Mouse (Mus musculus): ENCODE results near the gene Tnfrsf13b. TPM values are rescaled to one million over a fixed set of nuclear protein-coding genes. Genes with fewer than 3 reads are reported as not detected.

The Tnfrsf13b gene
- polyA plus RNA-seq (2015; fragmentation: Illumina TruSeq; extraction: RNeasy Lipid Tissue Mini Kit (QIAGEN cat#74804); ENCODE audit: insufficient read depth, low replicate concordance), result 157 TPM

DNA sequence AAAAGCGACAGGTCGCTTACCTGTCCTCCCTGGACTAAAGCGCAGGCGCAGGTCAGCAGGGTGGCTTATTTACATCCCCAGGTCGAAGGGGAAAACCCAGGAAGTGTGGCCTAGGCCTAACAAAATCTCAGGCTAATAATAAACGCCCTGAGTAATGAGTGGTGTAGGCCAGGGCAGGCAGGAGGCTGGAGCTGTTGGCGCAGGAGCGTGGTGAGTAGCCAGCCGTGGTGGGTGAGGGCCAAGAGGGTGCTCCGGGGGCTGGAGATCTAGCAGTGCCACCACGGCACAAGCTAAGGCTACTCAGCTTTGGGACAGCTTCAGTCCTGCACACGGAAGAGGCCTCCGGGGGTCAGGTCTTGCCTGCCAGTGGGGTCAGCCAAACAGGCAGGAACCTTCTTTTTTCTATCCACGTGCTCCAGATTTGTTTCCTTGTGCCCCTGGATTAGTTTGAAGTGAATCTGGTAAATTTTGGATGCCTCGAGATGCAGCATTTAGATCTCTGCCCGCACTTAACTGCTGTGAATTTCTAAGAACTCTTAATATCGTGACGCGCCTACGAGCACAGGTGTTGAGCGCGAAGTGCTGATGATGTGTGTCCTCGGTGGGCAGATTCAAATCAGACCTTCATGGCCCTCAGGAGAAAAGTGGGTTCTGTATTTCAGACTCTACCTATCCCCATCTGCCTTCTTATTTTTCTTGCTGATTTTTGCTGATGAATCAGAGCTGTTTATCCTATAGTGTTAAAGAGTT is at the start of gene Tnfrsf13b:
TSS of gene Tnfrsf13b (plus strand) at position 150 of the 750 bp plus-strand sequence.

DNA sequence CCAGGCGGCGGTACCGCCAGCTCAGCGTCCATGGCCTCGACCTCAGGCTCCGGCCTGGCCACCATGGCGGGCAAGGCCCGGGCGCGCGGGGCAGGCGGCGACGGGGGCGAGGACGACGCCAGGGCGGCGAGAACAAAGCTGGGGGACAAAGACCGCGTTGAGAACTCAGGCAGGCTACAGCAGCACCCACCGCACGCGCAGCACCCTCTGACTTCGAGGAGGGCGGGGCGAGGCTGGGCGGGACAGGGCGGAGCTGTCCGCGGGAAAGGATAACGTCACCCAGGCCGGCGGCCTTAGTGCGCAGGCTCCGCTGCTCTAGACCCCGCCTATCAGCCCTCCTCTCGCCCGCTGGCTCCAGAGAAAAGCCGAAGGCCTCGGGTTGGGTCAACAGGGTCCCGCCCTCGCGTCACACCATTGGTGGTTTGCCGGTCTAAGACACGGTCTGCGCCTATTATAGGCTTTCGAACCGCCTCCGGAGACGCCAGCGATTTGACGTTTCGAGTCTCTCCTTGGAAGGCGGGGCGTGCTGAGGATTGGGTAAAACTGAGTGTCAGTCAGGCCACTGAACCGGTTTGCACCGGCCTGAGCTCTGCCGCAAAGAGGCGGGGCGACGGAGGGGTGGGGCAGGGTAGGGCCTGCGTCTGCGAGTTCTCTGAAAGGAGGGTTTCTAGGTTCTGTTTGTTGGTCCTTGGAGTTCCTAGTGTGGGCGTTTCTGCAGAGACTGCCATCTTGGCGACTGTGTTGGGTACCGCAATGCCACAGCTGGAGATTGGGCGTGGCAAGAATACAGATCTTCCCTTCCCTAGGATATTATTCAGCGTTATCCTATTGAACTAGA is 48.5 kb downstream of the Tnfrsf13b start, which contains the start of gene Usp22:
TSS of gene Usp22 (minus strand) at position 235 of the 838 bp plus-strand sequence.

Other genes starting within 250 kb of the Tnfrsf13b start
- gene Tmem11, start 247.5 kb upstream of the Tnfrsf13b start, polyA plus RNA-seq (2015; fragmentation: Illumina TruSeq; extraction: RNeasy Lipid Tissue Mini Kit (QIAGEN cat#74804); ENCODE audit: insufficient read depth, low replicate concordance), result 15.2 TPM
- 8.3 TPM for gene Natd1, start 212.0 kb upstream of the Tnfrsf13b start, polyA plus RNA-seq (2015; fragmentation: Illumina TruSeq; extraction: RNeasy Lipid Tissue Mini Kit (QIAGEN cat#74804); ENCODE audit: insufficient read depth, low replicate concordance)
- 32.8 TPM for gene Map2k3, start 194.7 kb upstream of the Tnfrsf13b start, polyA plus RNA-seq (2015; fragmentation: Illumina TruSeq; extraction: RNeasy Lipid Tissue Mini Kit (QIAGEN cat#74804); ENCODE audit: insufficient read depth, low replicate concordance)
- not detected for gene Kcnj12, start 104.2 kb upstream of the Tnfrsf13b start, polyA plus RNA-seq (2015; fragmentation: Illumina TruSeq; extraction: RNeasy Lipid Tissue Mini Kit (QIAGEN cat#74804); ENCODE audit: insufficient read depth, low replicate concordance)
- gene Usp22, start 48.3 kb downstream of the Tnfrsf13b start, polyA plus RNA-seq (2015; fragmentation: Illumina TruSeq; extraction: RNeasy Lipid Tissue Mini Kit (QIAGEN cat#74804); ENCODE audit: insufficient read depth, low replicate concordance), result 32.6 TPM
- 1.9 TPM for gene Aldh3a1, start 80.8 kb downstream of the Tnfrsf13b start, polyA plus RNA-seq (2015; fragmentation: Illumina TruSeq; extraction: RNeasy Lipid Tissue Mini Kit (QIAGEN cat#74804); ENCODE audit: insufficient read depth, low replicate concordance)
- gene Aldh3a2, start 140.7 kb downstream of the Tnfrsf13b start, polyA plus RNA-seq (2015; fragmentation: Illumina TruSeq; extraction: RNeasy Lipid Tissue Mini Kit (QIAGEN cat#74804); ENCODE audit: insufficient read depth, low replicate concordance), result 57.8 TPM
- not detected for gene Slc47a2, start 216.1 kb downstream of the Tnfrsf13b start, polyA plus RNA-seq (2015; fragmentation: Illumina TruSeq; extraction: RNeasy Lipid Tissue Mini Kit (QIAGEN cat#74804); ENCODE audit: insufficient read depth, low replicate concordance)